Mouse (Mus musculus) megakaryocyte progenitor cell, adult 5-6 weeks (primary cell): ENCODE measurements around the gene Nup88. TPM values are rescaled to one million over a fixed set of nuclear protein-coding genes. Genes with fewer than 3 reads are reported as not detected.

Experiments used
- ATAC-seq: replicated peaks from 2 replicates; pipeline ENCODE4 v1.8.0; 2016; ENCODE audit warnings: mild to moderate bottlenecking, moderate TSS enrichment, inconsistent platforms; ENCODE audit not compliant: poor library complexity
- total RNA-seq, 2 experiments: library from RNA; stranded (forward) in 1 of 2; stranded (reverse) in 1 of 2; fragments of 157-497, 149-512 nt in 1 of 2; fragments of 200-1000 nt in 1 of 2; gene quantifications; 2 replicates each; pipeline versions ENCODE4 v1.2.3 to v1.2.4; 2015 to 2017

Gene Nup88
- 138 and 143 TPM in 2 replicates for total RNA-seq (2015)
- total RNA-seq (2017): 135 and 164 TPM in 2 replicates

DNA sequence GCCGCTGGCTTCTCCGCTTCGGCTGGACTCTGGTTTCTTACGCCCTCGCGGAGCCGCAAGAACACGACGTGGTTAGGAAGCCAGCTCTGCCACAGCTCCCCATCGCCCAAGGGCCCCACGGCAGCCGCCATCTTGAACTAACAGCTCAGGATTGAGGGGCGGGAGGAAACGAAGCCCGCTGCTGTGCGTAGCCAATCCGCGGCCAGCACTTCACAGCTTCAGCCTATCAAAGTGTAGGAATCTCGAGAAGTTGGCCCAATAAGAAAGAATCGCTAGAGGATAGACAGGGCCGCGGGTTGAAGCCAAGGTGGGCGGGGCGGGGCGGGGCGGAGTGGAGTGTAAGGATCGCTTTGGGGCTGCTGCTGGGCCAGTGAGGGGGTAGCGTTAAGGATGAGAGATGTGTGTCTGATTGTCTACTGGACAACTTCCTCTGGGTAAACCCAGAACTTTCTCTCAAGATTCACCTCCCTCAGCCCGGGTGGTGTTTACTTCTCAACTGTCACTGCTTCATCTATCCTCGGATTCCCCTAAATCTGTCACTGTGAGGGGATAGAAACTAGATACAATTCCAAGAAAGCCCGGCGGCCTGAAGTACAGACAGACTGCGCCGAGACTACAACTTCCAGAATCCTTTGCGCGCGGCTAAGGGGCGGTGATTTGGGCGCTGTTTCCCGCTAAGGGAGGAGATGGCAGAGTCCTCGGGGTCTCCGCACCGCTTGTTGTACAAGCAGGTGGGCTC, at the start of gene Nup88, which contains the start of gene Rpain:
TSS of gene Nup88 (minus strand) at position 153 of the 739 bp plus-strand sequence.
TSS of gene Rpain (plus strand) at position 393 of the 739 bp plus-strand sequence.
- ATAC-seq: peak; percentile 74

DNA sequence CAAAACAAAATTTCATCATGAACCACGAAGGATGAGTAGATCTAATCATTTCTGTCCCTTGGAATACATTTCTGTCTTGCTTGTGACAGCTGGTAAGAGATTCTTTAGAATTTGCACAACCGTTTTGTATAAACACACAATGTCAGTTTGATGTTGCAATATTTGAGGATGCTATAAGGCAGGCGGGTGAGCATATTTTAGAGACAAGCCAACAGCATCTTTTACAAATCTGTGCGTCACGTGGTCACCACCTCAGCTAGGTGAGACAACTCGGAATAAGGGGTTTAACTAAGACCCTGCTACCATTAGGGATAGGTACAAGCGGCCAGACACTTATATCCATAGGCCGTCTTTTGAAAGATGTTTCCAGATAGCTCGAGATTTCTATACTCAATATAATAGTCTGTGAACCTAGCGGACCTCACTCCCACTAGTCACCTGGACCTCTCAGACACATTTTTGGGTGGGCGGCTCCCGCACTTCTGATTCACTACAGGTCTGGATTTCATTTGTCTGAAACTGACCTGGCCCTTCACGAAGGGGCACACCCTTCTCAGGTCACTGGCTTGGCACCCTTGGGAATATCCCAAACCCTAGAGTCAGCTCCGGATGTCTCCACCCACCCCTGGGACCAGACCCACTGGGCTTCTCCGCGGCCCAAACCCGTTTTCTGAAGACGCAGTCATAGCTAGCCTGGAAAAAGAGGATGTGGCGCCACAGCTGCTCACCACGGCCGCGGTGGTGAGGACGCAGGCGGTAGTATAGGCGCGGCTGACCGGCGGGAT, 48.8 kb upstream of the Nup88 start:
- ATAC-seq: no peak

DNA sequence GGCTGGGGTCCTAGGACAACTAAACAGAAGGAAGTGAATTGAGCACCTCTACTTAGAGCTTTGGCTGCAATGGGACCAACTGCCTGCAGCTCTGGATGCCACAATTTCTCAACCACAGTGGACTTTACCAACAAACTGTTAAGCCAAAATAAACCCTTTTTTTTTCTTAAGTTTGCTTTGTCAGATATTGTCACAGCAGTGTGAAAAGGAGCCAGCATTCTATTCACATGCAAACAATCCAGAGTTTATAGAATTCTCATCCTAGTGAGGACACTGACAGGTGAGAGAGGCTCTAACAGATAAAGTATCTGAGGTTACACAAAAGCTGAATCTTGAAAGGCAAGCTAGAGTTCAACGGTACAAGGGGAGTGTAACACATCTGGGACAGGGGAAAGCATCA, 47.3 kb upstream of the Nup88 start:
- no peak for ATAC-seq

DNA sequence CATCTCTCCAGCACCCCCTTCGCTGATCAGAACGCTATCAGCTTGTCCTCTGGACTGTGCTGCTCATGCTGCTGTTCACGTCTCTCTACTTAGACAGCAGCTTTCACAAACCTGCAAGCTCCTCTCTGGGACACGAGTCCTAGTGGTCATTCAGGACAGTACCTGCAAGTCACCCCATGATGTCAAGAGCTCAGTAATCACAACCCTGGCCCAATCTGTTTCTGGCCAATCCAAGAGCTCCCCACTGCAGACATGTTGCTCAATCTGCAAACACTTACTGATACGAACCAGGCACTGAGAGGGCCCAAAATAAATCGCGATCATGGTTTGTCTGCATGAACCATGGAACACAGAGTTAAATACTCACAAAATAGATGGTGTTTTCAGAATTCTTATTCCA, 43.0 kb upstream of the Nup88 start:
- ATAC-seq: no peak

DNA sequence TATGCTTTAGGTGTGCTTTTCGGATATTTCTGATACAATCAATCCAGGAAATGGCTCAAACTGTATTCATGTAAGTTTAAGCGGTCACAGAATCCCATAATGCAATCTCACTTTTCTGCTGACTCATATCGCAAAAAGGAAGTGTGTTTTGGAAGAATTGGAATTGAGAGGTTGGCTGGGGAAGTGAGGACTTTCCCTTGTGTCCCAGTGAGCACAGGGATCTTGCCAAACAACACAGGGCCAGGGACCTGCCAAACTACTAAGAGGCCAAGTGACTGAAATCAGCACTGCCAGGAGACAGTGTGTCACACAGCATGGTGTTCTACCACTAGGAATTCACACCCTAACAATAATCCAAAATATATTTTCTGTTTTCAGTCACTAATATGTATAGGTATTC, 38.5 kb upstream of the Nup88 start:
- ATAC-seq: no peak

DNA sequence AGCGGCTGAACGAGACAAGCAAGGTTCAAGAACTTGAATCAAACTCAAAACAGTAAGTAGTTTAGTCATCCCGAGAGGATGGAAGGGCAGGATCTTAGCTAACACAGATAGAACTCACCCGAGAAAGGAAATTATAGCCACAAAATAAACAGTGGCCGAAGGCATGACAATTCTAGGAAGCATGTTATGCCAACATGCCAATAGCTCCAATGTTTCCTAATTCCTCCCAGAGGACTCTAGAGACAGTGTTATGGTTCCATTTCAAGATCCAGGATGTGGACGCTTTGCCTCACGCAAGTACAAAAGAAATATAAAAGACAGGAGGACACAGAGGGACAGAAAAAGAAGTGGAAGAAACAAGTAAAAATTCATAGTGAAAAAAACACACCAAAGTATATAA, 38.1 kb upstream of the Nup88 start:
- ATAC-seq: no peak

DNA sequence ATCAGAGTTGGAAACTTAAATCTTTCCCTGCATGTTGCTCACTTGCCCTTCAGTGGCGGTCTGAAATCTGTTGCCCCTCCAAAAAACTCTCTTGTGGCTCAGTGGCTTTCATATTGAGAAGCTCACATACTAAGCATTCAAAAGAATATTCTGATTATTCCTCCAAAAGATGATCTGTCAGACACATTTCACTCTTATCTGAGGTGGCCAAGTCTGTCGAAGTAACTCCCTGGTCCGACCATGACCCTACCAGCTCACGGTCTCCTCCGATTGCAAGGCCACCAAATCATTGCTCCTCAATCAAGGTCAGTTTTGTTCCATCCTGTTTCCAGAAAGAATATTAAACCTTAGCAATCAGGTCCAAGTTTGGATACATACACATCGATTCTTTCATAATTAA, 37.3 kb upstream of the Nup88 start:
- no peak for ATAC-seq

DNA sequence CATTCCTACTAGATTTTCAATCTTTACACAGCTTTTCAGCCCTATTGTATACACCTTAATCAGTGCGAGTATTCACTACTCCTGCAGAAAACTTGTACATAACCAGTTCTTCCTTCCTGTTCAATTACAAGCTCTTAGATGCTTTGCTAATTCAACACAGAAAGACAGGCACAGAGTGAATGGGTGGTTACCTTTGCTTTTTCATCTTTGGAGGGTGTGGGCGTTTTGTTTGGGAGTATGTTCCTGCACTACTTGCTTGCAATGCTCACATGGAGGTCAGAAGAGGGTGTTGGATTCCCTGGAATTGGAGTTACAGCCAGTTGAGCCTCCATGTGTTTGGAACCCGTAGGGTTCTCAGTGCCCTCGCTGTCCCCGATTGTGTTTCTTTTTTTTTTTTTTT, 35.3 kb upstream of the Nup88 start:
- ATAC-seq: no peak

DNA sequence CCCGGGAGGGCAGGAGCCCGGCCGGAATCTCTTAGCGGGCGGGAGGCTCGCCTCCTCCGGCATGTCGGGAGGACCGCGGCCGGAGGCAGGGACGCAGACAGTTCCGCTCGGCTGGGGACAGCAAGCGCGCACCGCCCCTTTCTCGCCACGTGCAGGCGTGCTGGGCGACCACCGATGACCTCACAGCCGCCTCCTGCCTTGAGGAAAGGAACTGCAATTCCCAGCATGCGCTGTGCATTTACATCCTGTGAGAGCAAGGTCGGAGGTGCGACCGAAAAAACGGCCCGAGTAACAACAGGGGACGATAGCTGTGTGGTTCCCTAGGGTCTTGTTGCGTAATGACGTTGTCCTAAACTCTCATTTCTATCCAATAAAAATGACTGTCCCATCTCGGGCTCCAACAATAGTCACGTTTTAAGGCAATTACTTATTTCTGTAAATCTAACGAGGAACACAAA, 34.6 kb upstream of the Nup88 start, which contains the start of gene Dhx33:
TSS of gene Dhx33 (minus strand) at position 122 of the 458 bp plus-strand sequence.
- peak; percentile 98 for ATAC-seq

DNA sequence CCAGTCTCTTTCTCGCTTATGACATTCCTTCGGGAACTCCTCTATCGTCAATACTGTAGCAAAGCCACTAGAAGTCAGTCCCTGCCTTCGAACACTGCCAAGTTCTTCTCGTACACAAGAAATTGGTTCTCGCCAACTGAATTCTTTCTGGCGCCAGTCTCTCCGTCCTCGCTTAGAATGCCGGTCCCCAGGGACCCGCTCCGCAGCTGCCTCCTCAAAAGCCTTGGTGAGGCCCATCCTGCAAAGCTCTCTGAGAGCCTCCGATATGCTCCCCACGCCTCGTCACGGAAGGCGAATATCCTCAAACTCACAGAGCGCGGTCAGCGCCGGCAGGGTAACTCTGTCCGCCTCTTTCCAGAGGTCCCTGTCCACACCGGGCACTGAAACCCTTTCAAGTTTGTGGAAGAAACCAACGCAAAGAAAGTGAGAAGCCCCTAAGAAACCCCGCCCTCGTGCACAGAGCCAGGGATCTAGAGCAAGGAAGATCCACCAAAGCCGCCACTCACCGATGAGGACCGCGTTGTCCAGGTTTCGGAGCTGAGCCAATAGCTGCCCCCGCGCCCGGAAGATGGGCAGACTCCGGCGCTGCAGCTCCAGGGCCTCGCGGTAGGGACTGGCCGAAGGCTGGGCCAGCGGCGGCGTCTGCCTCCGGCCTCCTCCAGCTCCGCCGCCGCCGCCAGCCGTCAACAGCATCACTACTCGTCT, 34.0 kb upstream of the Nup88 start:
- ATAC-seq: peak; percentile 40

DNA sequence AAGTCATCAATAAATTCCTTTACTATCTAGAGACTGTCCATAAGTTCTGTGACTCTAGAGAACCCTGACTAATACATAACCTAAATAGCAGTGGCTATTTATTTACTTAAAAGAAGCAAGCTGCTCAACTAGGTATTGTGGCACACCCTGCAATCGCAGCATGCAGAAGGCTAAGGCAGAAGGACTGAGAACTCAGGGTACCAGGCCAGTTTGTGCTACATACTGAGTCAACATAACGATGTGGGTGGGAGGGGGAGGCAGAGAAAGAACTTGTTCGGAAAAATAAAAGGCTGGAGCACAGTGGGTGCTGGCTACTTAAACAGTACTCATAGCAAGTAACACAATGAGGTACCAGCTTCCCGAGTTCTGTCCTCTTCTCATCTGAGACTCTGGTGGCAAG, 31.4 kb upstream of the Nup88 start:
- ATAC-seq: no peak

DNA sequence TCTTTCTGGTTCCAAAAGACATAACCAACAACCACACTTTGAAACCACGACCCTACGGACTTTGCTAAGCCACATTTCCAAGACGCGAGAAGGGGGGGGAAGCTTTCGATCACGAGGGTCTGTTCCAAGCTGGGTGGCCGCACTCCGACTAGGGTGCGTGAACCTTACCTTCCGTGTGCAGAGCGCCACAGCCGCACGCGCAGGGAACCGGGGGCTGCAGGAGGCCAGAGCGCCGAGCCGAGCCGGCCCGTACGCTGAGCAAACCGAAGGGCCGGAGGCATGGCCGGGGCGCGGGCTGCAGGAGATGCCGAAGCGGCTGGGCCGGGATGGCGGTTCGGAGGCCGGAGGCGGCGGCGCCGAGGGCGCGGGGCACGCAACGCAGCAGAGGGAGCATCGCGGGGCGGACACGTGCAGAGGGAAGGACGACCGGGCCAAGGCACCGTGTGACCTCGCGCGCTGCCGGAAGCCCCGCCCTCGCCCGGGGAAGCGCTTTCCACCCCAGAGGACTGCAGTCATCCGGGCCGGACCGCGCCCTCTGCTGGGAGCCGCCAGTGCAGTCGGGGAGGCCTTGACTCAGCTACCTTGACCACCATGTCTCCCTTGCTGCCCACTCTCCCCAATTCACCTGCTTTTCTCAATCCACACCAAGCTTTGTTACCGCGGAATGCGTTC, 12.9 kb upstream of the Nup88 start, which contains the start of gene C1qbp:
TSS of gene C1qbp (minus strand) at position 470 of the 672 bp plus-strand sequence.
- ATAC-seq: peak; percentile 99

DNA sequence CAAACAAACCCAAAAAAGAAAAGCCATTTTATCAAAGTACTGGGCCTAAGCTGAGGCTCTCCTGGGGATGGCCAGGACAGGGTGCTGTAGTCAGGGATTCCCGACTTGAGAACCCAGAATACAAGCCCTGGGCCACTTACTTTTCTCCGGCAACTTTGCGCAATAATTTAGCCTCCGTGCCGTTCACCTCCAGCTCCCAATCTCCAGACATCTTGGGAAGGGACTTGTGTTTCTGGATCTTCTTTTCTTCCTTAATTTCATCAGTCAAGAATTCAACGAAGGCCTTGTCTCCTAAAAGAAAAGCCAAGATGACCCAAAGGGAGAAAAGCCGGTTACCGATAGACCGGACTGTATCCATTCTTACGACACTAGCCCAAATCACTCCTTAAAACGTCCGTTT, 12.3 kb upstream of the Nup88 start:
- ATAC-seq: no peak

DNA sequence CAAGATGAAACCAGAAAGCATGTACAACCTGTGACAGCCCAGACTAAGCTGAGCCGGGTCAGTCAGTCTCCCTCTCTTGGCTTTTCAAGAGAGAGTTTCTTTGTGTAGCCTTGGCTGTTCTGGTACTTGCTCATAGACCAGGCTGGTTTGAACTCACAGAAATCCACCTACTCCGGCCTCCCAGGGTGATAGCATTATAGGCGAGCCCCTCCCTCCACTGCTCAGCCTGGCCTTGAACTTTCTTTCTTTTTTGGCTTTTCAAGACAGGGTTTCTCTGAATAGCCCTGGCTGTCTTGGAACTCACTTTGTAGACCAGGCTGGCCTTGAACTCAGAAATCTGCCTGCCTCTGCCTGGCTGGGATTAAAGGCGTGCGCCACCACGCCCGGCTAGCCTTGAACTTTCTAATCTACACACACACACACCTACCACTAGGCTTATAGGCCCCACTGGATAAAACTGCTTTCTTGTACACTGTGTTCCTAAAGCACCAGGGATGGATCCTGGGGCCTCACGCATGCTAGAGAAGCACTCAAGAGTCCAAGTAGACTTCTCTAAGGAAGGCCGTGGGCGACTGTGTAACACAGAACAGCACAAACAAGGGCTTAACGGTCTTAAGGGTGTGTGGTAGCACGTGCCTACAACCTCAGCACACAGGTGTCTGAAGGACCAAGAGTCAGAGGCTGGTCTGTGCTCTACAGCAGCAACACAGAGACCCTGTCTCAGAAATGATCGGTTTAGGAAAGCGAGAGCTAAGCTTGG, 11.2 kb upstream of the Nup88 start:
- no peak for ATAC-seq

DNA sequence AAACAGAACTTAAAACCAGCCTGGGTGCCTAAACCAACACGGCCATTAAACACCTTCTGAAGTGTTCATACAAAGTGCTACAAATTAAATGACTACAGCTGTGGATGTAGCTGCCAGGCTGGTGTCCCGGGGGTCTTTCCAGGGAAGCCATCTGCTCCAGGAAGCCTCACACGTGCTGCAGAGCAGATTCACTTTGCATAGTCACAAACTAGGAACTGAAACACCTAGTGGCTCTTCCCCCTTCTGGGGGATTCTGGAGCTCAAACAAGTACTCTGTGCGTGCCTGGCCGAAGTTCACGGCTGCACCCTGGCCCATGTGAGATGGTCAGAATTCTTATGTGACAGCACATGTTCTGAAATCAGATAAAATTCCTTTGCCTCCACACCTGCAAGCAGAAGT, 10.5 kb upstream of the Nup88 start:
- ATAC-seq: no peak

DNA sequence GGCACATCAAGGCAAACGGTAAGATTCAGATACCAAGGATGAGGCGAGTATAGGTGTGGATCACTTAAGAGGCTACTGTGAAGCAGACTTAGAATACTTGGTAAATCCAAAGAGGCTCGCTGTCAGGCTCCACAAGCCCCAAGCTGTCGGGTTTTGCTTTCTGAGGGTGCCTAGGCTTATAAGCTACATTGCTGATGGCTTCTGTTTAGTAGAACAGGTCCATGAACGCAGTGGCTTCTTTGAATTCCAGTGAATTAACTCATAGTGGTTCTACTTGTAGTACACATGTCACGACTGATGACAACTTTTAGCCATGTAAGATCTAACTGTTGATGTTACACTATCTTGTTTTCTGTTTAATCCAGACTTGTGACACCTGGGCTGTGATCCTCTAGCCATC, 7.5 kb upstream of the Nup88 start:
- ATAC-seq: no peak

DNA sequence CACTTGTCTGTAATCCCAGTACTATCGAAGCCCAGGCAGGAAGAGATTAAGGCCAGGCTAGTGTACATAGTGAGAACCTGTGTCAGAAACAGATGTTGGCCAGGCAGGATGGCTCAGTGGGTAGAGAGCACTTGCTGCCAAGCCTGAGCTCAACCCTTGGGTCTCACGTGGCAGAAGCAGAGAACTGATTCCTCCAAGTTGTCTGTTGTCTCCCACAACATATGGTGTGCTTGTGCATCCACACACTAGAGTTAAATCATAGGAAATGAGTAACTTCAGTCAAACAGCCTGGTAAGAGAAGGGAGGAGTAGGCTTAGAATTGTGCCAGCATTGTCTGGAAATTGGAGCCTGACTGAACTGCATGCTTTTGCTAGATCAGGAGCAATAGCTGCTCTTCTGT, 5.4 kb upstream of the Nup88 start:
- ATAC-seq: no peak

DNA sequence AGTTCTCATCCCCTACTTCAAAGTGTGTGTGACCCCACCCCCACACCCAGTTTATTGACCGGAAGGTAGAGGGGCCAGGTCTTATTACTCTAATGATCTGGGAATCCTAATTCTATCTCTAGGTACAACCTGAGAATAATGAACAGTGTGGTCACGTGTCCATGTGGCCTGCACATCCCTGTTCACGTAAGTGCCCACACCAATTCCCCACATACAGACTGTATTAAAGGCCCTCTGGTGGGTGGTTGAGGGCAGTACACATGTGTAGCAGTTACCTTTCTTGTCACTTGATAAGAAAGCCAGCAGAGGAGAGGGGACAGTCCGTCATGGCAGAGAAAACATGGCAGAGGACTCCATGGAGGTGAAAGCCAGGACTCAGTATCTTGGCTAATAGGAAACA, 4.2 kb upstream of the Nup88 start:
- peak; percentile 20; the same call in 1 of the 2 replicates for ATAC-seq

DNA sequence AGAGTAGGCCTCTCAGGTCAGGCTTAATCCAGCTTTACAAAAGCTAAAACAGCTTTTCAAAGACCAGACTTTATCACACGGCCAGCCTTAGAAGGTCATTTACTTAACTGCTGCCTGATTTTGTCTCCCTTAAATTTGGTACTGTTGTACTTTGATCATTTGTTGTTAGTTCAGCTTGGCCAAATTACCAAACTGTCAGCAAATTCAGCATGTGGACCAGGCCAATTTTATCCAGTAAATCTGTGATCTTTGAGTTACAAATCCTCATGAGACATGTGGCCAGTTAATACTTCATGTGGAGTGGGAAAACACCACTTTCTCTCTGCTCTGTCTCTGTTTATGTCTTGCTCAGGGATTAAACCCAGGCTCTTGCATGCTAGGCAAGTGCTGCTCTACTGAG, 2.8 kb upstream of the Nup88 start:
- ATAC-seq: no peak
